ENCODE assay signal across 14 mouse cellular contexts in genomic region chr9:32595076-32595820, GRCm38 (mm10). TPM values are rescaled to one million over a fixed set of nuclear protein-coding genes. Genes with fewer than 3 reads are reported as not detected.
DNase-seq lines count a peak whose midpoint lies in the region; ATAC-seq and TF ChIP-seq lines count a peak whose summit lies in the region.
"Had no signal": no experiment of that assay in that cellular context is flagged by ENCODE, and none has a peak within 500 bp of the region (broad histone marks: within the 10 kb centered on the region; RNA-seq: fewer than 3 reads in every experiment).

No protein-coding gene starts in this region.

- H3K4me2 ChIP-seq in hindbrain, embryonic 16.5 days (ENCODE audit: low read length): no peak overlapping the region
- H3K4me2 ChIP-seq in lung, postnatal 0 days (replicated peaks; ENCODE audit: low read depth, low read length): no peak overlapping the region
- H3K4me2 ChIP-seq in heart, postnatal 0 days (ENCODE audit: low read depth, low read length): no peak overlapping the region
- H3K4me2 ChIP-seq: limb, embryonic 12.5 days had no signal

- H3K4me3 ChIP-seq in hindbrain, embryonic 10.5 days: no peak overlapping the region
- H3K4me3 ChIP-seq in hindbrain, embryonic 16.5 days (ENCODE audit: low read length): no peak overlapping the region
- no peak overlapping the region for H3K4me3 ChIP-seq in lung, postnatal 0 days (ENCODE audit: low read depth, low read length)
- no peak overlapping the region for H3K4me3 ChIP-seq in heart, postnatal 0 days (ENCODE audit: low read depth, low read length)
- H3K4me3 ChIP-seq: forebrain, embryonic 10.5 days; limb, embryonic 12.5 days had no signal

- ATAC-seq in hindbrain, embryonic 16.5 days: no peak
- ATAC-seq in lung, postnatal 0 days: no peak; the same call in 1 of the 2 replicates
- peak; percentile 48 for ATAC-seq in heart, postnatal 0 days (ENCODE audit: insufficient read depth, low read depth)
- ATAC-seq: midbrain, embryonic 16.5 days had no signal

- DNase-seq in hindbrain, embryonic 10.5 days (ENCODE audit: low spot score): peak; percentile 15
- DNase-seq in lung, postnatal 0 days (ENCODE audit: low spot score): no peak
- no peak for DNase-seq in lung, postnatal 25 days (ENCODE audit: low spot score)
- no peak for DNase-seq in heart, postnatal 0 days (ENCODE audit: low spot score)
- DNase-seq in naive thymus-derived CD4-positive, alpha-beta T cell, adult 2 months (ENCODE audit: low read depth): peak; percentile 39
- DNase-seq in right cerebral cortex, postnatal 36 days (ENCODE audit: low spot score in 2 of 2): no peak
- DNase-seq in urinary bladder, postnatal 36 days (ENCODE audit: low spot score in 2 of 2): no peak
- DNase-seq: cerebellum, adult 2 months; lung, postnatal 10 days; right cerebral cortex, postnatal 14 days had no signal

- no peaks in the 10 kb centered on the region for H3K9me3 ChIP-seq in hindbrain, embryonic 10.5 days
- no peaks in the 10 kb centered on the region for H3K9me3 ChIP-seq in hindbrain, embryonic 16.5 days (ENCODE audit: control insufficient read depth, low read length)
- H3K9me3 ChIP-seq in lung, postnatal 0 days (ENCODE audit: low read length): no peaks in the 10 kb centered on the region
- no peaks in the 10 kb centered on the region for H3K9me3 ChIP-seq in heart, postnatal 0 days (replicated peaks; ENCODE audit: control insufficient read depth, low read length)
- H3K9me3 ChIP-seq: forebrain, embryonic 10.5 days; limb, embryonic 12.5 days had no signal

- WGBS in hindbrain, embryonic 10.5 days: 50% methylated on average over 7 of the region's 7 CpGs
- WGBS in hindbrain, embryonic 16.5 days: 59% methylated on average over 7 of the region's 7 CpGs
- 40% methylated on average over 7 of the region's 7 CpGs for WGBS in lung, postnatal 0 days
- 60% methylated on average over 7 of the region's 7 CpGs for whole genome bisulfite sequencing in heart, postnatal 0 days

- TF ChIP-seq EP300 in lung, postnatal 0 days (IDR thresholded peaks at IDR 0.05): no peak
- TF ChIP-seq EP300 in heart, postnatal 0 days (IDR thresholded peaks at IDR 0.05; ENCODE audit: low read depth): no peak

- no peaks in the 10 kb centered on the region for H3K36me3 ChIP-seq in hindbrain, embryonic 10.5 days
- H3K36me3 ChIP-seq in hindbrain, embryonic 16.5 days (ENCODE audit: control insufficient read depth, insufficient read depth, low read length): no peaks in the 10 kb centered on the region
- H3K36me3 ChIP-seq in lung, postnatal 0 days (ENCODE audit: insufficient read depth, low read length): no peaks in the 10 kb centered on the region
- H3K36me3 ChIP-seq in heart, postnatal 0 days (replicated peaks; ENCODE audit: control insufficient read depth, insufficient read depth, low read length): no peaks in the 10 kb centered on the region
- H3K36me3 ChIP-seq: forebrain, embryonic 10.5 days; limb, embryonic 12.5 days had no signal

- H3K4me1 ChIP-seq in hindbrain, embryonic 10.5 days (replicated peaks): peaks cover 35% of the 10 kb centered on the region
- H3K4me1 ChIP-seq in hindbrain, embryonic 16.5 days (ENCODE audit: control insufficient read depth, insufficient read depth, low read depth, low read length): peaks cover 6% of the 10 kb centered on the region
- no peaks in the 10 kb centered on the region; the same call in 1 of the 2 replicates for H3K4me1 ChIP-seq in lung, postnatal 0 days (ENCODE audit: insufficient read depth, low read depth, low read length)
- H3K4me1 ChIP-seq in heart, postnatal 0 days (ENCODE audit: control insufficient read depth, insufficient read depth): peaks cover 4% of the 10 kb centered on the region; the same call in 1 of the 2 replicates

- no peak overlapping the region for H3K27ac ChIP-seq in hindbrain, embryonic 10.5 days
- no peak overlapping the region for H3K27ac ChIP-seq in hindbrain, embryonic 16.5 days (ENCODE audit: low read depth, low read length)
- H3K27ac ChIP-seq in lung, postnatal 0 days (ENCODE audit: low read length): 0 out of 2 replicates have a peak overlapping the region, but pooled peaks have one; percentile 26
- H3K27ac ChIP-seq in heart, postnatal 0 days (ENCODE audit: low read depth): peak overlapping the region; percentile 69
- H3K27ac ChIP-seq: forebrain, embryonic 10.5 days; limb, embryonic 12.5 days had no signal

- H3K9ac ChIP-seq in hindbrain, embryonic 16.5 days (ENCODE audit: low read depth, low read length): no peak overlapping the region
- H3K9ac ChIP-seq in lung, postnatal 0 days (replicated peaks; ENCODE audit: low read depth): no peak overlapping the region
- H3K9ac ChIP-seq in heart, postnatal 0 days (replicated peaks; ENCODE audit: low read depth, low read length): no peak overlapping the region
- H3K9ac ChIP-seq: limb, embryonic 12.5 days had no signal

- peaks cover 77% of the 10 kb centered on the region for H3K27me3 ChIP-seq in hindbrain, embryonic 10.5 days (ENCODE audit: insufficient read depth, poor library complexity, severe bottlenecking)
- peaks cover 6% of the 10 kb centered on the region; the same call in 1 of the 2 replicates for H3K27me3 ChIP-seq in hindbrain, embryonic 16.5 days (replicated peaks; ENCODE audit: control insufficient read depth, insufficient read depth, low read length)
- H3K27me3 ChIP-seq in lung, postnatal 0 days (replicated peaks; ENCODE audit: insufficient read depth, low read length): no peaks in the 10 kb centered on the region
- H3K27me3 ChIP-seq in heart, postnatal 0 days (ENCODE audit: control insufficient read depth, insufficient read depth, low read length): no peaks in the 10 kb centered on the region
- H3K27me3 ChIP-seq: limb, embryonic 12.5 days had no signal

- TF ChIP-seq CTCF in lung, postnatal 0 days (IDR thresholded peaks at IDR 0.05): no peak
- no peak for TF ChIP-seq CTCF in heart, postnatal 0 days (IDR thresholded peaks at IDR 0.05; ENCODE audit: low read depth)

RNA-seq across cellular contexts. Expression of gene Ets1, which starts 40.8 kb away (rescaled TPM):
- polyA plus RNA-seq in hindbrain, embryonic 10.5 days (2016; fragmentation: Nextera tagmentation; extraction: Ambion mirVana): 29.0 and 32.0 TPM in 2 replicates
- polyA plus RNA-seq in hindbrain, embryonic 16.5 days (2015; fragmentation: Nextera tagmentation; extraction: Ambion mirVana): 15.6 and 22.5 TPM in 2 replicates
- 78.2 and 113 TPM in 2 replicates for polyA plus RNA-seq in lung, postnatal 0 days (2015; fragmentation: Nextera tagmentation; extraction: Ambion mirVana)
- 55.8 and 72.7 TPM in 2 replicates for total RNA-seq in heart, postnatal 0 days (2014; rRNA removed; ENCODE audit: low replicate concordance)
- 31.6 and 34.3 TPM in 2 replicates for polyA plus RNA-seq in heart, postnatal 0 days (2015; fragmentation: Nextera tagmentation; extraction: Ambion mirVana)

RNA-seq across cellular contexts. Expression of gene Fli1, which starts 52.6 kb away (rescaled TPM):
- polyA plus RNA-seq in hindbrain, embryonic 10.5 days (2016; fragmentation: Nextera tagmentation; extraction: Ambion mirVana): 23.1 and 26.2 TPM in 2 replicates
- polyA plus RNA-seq in hindbrain, embryonic 16.5 days (2015; fragmentation: Nextera tagmentation; extraction: Ambion mirVana): 6.4 and 8.4 TPM in 2 replicates
- polyA plus RNA-seq in lung, postnatal 0 days (2015; fragmentation: Nextera tagmentation; extraction: Ambion mirVana): 21.1 and 21.4 TPM in 2 replicates
- total RNA-seq in heart, postnatal 0 days (2014; rRNA removed; ENCODE audit: low replicate concordance): 25.9 and 29.5 TPM in 2 replicates
- polyA plus RNA-seq in heart, postnatal 0 days (2015; fragmentation: Nextera tagmentation; extraction: Ambion mirVana): 19.0 and 19.2 TPM in 2 replicates

Comparison
In these comparisons a context has a peak if more than half of its experiments do, and no peak if none do; other contexts are left out.
1. DNase-seq: peak in hindbrain, embryonic 10.5 days (single experiment) and naive thymus-derived CD4-positive, alpha-beta T cell, adult 2 months (single experiment); none in lung, postnatal 0 days (single experiment), lung, postnatal 25 days (single experiment), heart, postnatal 0 days (single experiment), right cerebral cortex, postnatal 36 days (0 of 2) and urinary bladder, postnatal 36 days (0 of 2).
2. H3K27ac ChIP-seq: peak in lung, postnatal 0 days (single experiment) and heart, postnatal 0 days (single experiment); none in hindbrain, embryonic 10.5 days (single experiment) and hindbrain, embryonic 16.5 days (single experiment).